ENCODE assay signal across 8 mouse cellular contexts in genomic region chr11:106778589-106779387, GRCm38 (mm10). TPM values are rescaled to one million over a fixed set of nuclear protein-coding genes. Genes with fewer than 3 reads are reported as not detected.
DNase-seq lines count a peak whose midpoint lies in the region; ATAC-seq and TF ChIP-seq lines count a peak whose summit lies in the region.

No protein-coding gene starts in this region.

- TF ChIP-seq CTCF in heart, postnatal 0 days (IDR thresholded peaks at IDR 0.05; ENCODE audit: low read depth), result no peak

- H3K9me3 ChIP-seq in heart, postnatal 0 days (replicated peaks; ENCODE audit: control insufficient read depth, low read length), result no peaks in the 10 kb centered on the region
- H3K9me3 ChIP-seq in forebrain, embryonic 15.5 days, result no peaks in the 10 kb centered on the region

- peak overlapping the region; percentile 82 for H3K4me2 ChIP-seq in heart, postnatal 0 days (ENCODE audit: low read depth, low read length)
- peak overlapping the region; percentile 91 for H3K4me2 ChIP-seq in forebrain, embryonic 15.5 days (replicated peaks)

- intact Hi-C loops in heart, postnatal 14 days (cut with DNase I), result no loop called here

- H3K36me3 ChIP-seq in heart, postnatal 0 days (replicated peaks; ENCODE audit: control insufficient read depth, insufficient read depth, low read length), result peaks cover 63% of the 10 kb centered on the region
- H3K36me3 ChIP-seq in forebrain, embryonic 15.5 days, result peaks cover 58% of the 10 kb centered on the region
- H3K36me3 ChIP-seq in macrophage (ENCODE audit: inconsistent target), result peaks cover 53% of the 10 kb centered on the region

- H3K4me1 ChIP-seq in heart, postnatal 0 days (ENCODE audit: control insufficient read depth, insufficient read depth), result no peaks in the 10 kb centered on the region
- H3K4me1 ChIP-seq in forebrain, embryonic 15.5 days, result peaks cover 30% of the 10 kb centered on the region

- no peaks in the 10 kb centered on the region for H3K27me3 ChIP-seq in heart, postnatal 0 days (ENCODE audit: control insufficient read depth, insufficient read depth, low read length)
- no peaks in the 10 kb centered on the region for H3K27me3 ChIP-seq in forebrain, embryonic 15.5 days

- peaks cover 44% of the 10 kb centered on the region for H3K79me2 ChIP-seq in macrophage (ENCODE audit: inconsistent target)

- peak overlapping the region; percentile 74 for H3K4me3 ChIP-seq in heart, postnatal 0 days (ENCODE audit: low read depth, low read length)
- H3K4me3 ChIP-seq in forebrain, embryonic 15.5 days, result peak overlapping the region; percentile 75
- H3K4me3 ChIP-seq in macrophage (ENCODE audit: inconsistent target), result peak overlapping the region; percentile 64

- TF ChIP-seq EP300 in heart, postnatal 0 days (IDR thresholded peaks at IDR 0.05; ENCODE audit: low read depth), result no peak

- H3K9ac ChIP-seq in heart, postnatal 0 days (replicated peaks; ENCODE audit: low read depth, low read length), result peak overlapping the region; percentile 81
- H3K9ac ChIP-seq in forebrain, embryonic 15.5 days (replicated peaks), result peak overlapping the region; percentile 82

- 2% methylated on average over 39 of the region's 39 CpGs for WGBS in heart, postnatal 0 days
- WGBS in forebrain, embryonic 15.5 days, result 3% methylated on average over 39 of the region's 39 CpGs
- WGBS in macrophage (ENCODE audit: missing documents), result under 1% methylated on average over 37 of the region's 39 CpGs

- ATAC-seq in heart, postnatal 0 days (ENCODE audit: insufficient read depth, low read depth), result peak; percentile 76
- ATAC-seq in forebrain, embryonic 15.5 days (replicated peaks), result peak; percentile 81; the same call in 1 of the 2 replicates

- DNase-seq in heart, postnatal 0 days (ENCODE audit: low spot score), result no peak
- DNase-seq in heart, postnatal 14 days, result no peak
- DNase-seq in Muller cell, postnatal 12 days (ENCODE audit: inconsistent ontology term), result peak; percentile 73
- DNase-seq in thymus, postnatal 0 days (ENCODE audit: low spot score), result no peak
- DNase-seq in urinary bladder, postnatal 14 days (ENCODE audit: low spot score), result no peak
- no peak for DNase-seq in urinary bladder, postnatal 25 days (ENCODE audit: low spot score)

- H3K27ac ChIP-seq in heart, postnatal 0 days (ENCODE audit: low read depth), result peak overlapping the region; percentile 94
- H3K27ac ChIP-seq in forebrain, embryonic 15.5 days (replicated peaks), result peak overlapping the region; percentile 95
- peak overlapping the region; percentile 71 for H3K27ac ChIP-seq in macrophage

RNA-seq across cellular contexts. Expression of gene Polg2, which starts 0.5 kb away (rescaled TPM):
- total RNA-seq in heart, postnatal 0 days (2014; rRNA removed; ENCODE audit: low replicate concordance), result 1.1 and 6.3 TPM in 2 replicates
- 6.5 and 7.2 TPM in 2 replicates for polyA plus RNA-seq in heart, postnatal 0 days (2015; fragmentation: Nextera tagmentation; extraction: Ambion mirVana)
- total RNA-seq in heart, postnatal 14 days (2021), result 1 to 10 TPM; 3.8 to 4.1 TPM
- polyA plus RNA-seq in forebrain, embryonic 15.5 days (2015; fragmentation: Nextera tagmentation; extraction: Ambion mirVana), result 9.9 and 11.0 TPM in 2 replicates
- total RNA-seq in macrophage (2018; cell fraction: chromatin; rRNA removed), result 10 to 100 TPM in 16 of 26 experiments, 1 to 10 TPM in 10; 1.9 to 90.8 (median 16.4) TPM
- 1 to 10 TPM in 20 of 26 experiments, under 1 TPM in 6; 0.62 to 3.6 (median 1.8) TPM for total RNA-seq in macrophage (2018; cell fraction: cytosol; rRNA removed)
- total RNA-seq in macrophage (2018; cell fraction: nucleus; rRNA removed), result 10 to 100 TPM in 12 of 26 experiments, 1 to 10 TPM in 14; 1.7 to 24.1 (median 9.8) TPM
- polyA plus RNA-seq in macrophage (2018), result 1.2 to 4.5 TPM (median 1.9 TPM) in 3 replicates
- 18.9 and 19.1 TPM in 2 replicates for polyA plus RNA-seq in thymus, postnatal 0 days (2015; fragmentation: Nextera tagmentation; extraction: Ambion mirVana)

RNA-seq across cellular contexts. Expression of gene Ddx5, which starts 10.2 kb away (rescaled TPM):
- total RNA-seq in heart, postnatal 0 days (2014; rRNA removed; ENCODE audit: low replicate concordance), result 267 and 282 TPM in 2 replicates
- 165 and 173 TPM in 2 replicates for polyA plus RNA-seq in heart, postnatal 0 days (2015; fragmentation: Nextera tagmentation; extraction: Ambion mirVana)
- 100 to 1,000 TPM; 425 to 428 TPM for total RNA-seq in heart, postnatal 14 days (2021)
- polyA plus RNA-seq in forebrain, embryonic 15.5 days (2015; fragmentation: Nextera tagmentation; extraction: Ambion mirVana), result 512 and 520 TPM in 2 replicates
- 1,000 to 10,000 TPM; 1,977 to 3,563 (median 2,658) TPM for total RNA-seq in macrophage (2018; cell fraction: chromatin; rRNA removed)
- total RNA-seq in macrophage (2018; cell fraction: cytosol; rRNA removed), result 100 to 1,000 TPM; 341 to 915 (median 562) TPM
- total RNA-seq in macrophage (2018; cell fraction: nucleus; rRNA removed), result 1,000 to 10,000 TPM; 1,291 to 2,429 (median 1,755) TPM
- 399 to 726 TPM (median 627 TPM) in 3 replicates for polyA plus RNA-seq in macrophage (2018)
- polyA plus RNA-seq in thymus, postnatal 0 days (2015; fragmentation: Nextera tagmentation; extraction: Ambion mirVana), result 417 and 435 TPM in 2 replicates

RNA-seq across cellular contexts. Expression of gene Cep95, which starts 10.3 kb away (rescaled TPM):
- 3.6 and 4.8 TPM in 2 replicates for total RNA-seq in heart, postnatal 0 days (2014; rRNA removed; ENCODE audit: low replicate concordance)
- 8.2 and 9.2 TPM in 2 replicates for polyA plus RNA-seq in heart, postnatal 0 days (2015; fragmentation: Nextera tagmentation; extraction: Ambion mirVana)
- 1 to 10 TPM; 8.2 to 8.3 TPM for total RNA-seq in heart, postnatal 14 days (2021)
- polyA plus RNA-seq in forebrain, embryonic 15.5 days (2015; fragmentation: Nextera tagmentation; extraction: Ambion mirVana), result 20.5 and 21.2 TPM in 2 replicates
- 100 to 1,000 TPM in 5 of 26 experiments, 10 to 100 TPM in 21; 11.3 to 128 (median 74.8) TPM for total RNA-seq in macrophage (2018; cell fraction: chromatin; rRNA removed)
- 10 to 100 TPM in 3 of 26 experiments, 1 to 10 TPM in 23; 1.9 to 11.0 (median 8.5) TPM for total RNA-seq in macrophage (2018; cell fraction: cytosol; rRNA removed)
- total RNA-seq in macrophage (2018; cell fraction: nucleus; rRNA removed), result 10 to 100 TPM; 10.9 to 88.9 (median 37.9) TPM
- 6.7 to 17.1 TPM (median 14.3 TPM) in 3 replicates for polyA plus RNA-seq in macrophage (2018)
- polyA plus RNA-seq in thymus, postnatal 0 days (2015; fragmentation: Nextera tagmentation; extraction: Ambion mirVana), result 20.7 and 23.6 TPM in 2 replicates

RNA-seq across cellular contexts. Expression of gene Milr1, which starts 27.8 kb away (rescaled TPM):
- total RNA-seq in heart, postnatal 0 days (2014; rRNA removed; ENCODE audit: low replicate concordance), result 0.15 TPM in 1 of 2 replicates, not detected in the other
- 0.58 and 0.83 TPM in 2 replicates for polyA plus RNA-seq in heart, postnatal 0 days (2015; fragmentation: Nextera tagmentation; extraction: Ambion mirVana)
- 1 to 10 TPM; 1.3 to 1.4 TPM for total RNA-seq in heart, postnatal 14 days (2021)
- 0.52 and 1.2 TPM in 2 replicates for polyA plus RNA-seq in forebrain, embryonic 15.5 days (2015; fragmentation: Nextera tagmentation; extraction: Ambion mirVana)
- 10 to 100 TPM; 11.4 to 83.2 (median 42.8) TPM for total RNA-seq in macrophage (2018; cell fraction: chromatin; rRNA removed)
- total RNA-seq in macrophage (2018; cell fraction: cytosol; rRNA removed), result 100 to 1,000 TPM in 13 of 26 experiments, 10 to 100 TPM in 13; 62.8 to 212 (median 131) TPM
- total RNA-seq in macrophage (2018; cell fraction: nucleus; rRNA removed), result 100 to 1,000 TPM in 2 of 26 experiments, 10 to 100 TPM in 24; 26.9 to 124 (median 69.1) TPM
- 97.9 to 163 TPM (median 103 TPM) in 3 replicates for polyA plus RNA-seq in macrophage (2018)
- polyA plus RNA-seq in thymus, postnatal 0 days (2015; fragmentation: Nextera tagmentation; extraction: Ambion mirVana), result 8.2 and 11.4 TPM in 2 replicates

RNA-seq across cellular contexts. Expression of gene Pecam1, which starts 28.4 kb away (rescaled TPM):
- 126 and 153 TPM in 2 replicates for total RNA-seq in heart, postnatal 0 days (2014; rRNA removed; ENCODE audit: low replicate concordance)
- 59.4 and 63.2 TPM in 2 replicates for polyA plus RNA-seq in heart, postnatal 0 days (2015; fragmentation: Nextera tagmentation; extraction: Ambion mirVana)
- total RNA-seq in heart, postnatal 14 days (2021), result 100 to 1,000 TPM; 173 to 180 TPM
- 12.1 and 14.3 TPM in 2 replicates for polyA plus RNA-seq in forebrain, embryonic 15.5 days (2015; fragmentation: Nextera tagmentation; extraction: Ambion mirVana)
- 1 to 10 TPM in 25 of 26 experiments, under 1 TPM in 1; 0.84 to 9.0 (median 2.4) TPM for total RNA-seq in macrophage (2018; cell fraction: chromatin; rRNA removed)
- total RNA-seq in macrophage (2018; cell fraction: cytosol; rRNA removed), result 1 to 10 TPM in 13 of 26 experiments, under 1 TPM in 13; 0.47 to 4.9 (median 1.2) TPM
- total RNA-seq in macrophage (2018; cell fraction: nucleus; rRNA removed), result 1 to 10 TPM; 1.2 to 7.4 (median 3.1) TPM
- polyA plus RNA-seq in macrophage (2018), result 0.71 to 1.5 TPM (median 0.98 TPM) in 3 replicates
- 60.8 and 61.8 TPM in 2 replicates for polyA plus RNA-seq in thymus, postnatal 0 days (2015; fragmentation: Nextera tagmentation; extraction: Ambion mirVana)
